Mouse (Mus musculus): Measurements from ENCODE around the gene Gps1.
"Not testable (repeated sequence)": the region's sequence is repeated elsewhere in the genome, so short reads cannot be mapped to it uniquely, and the experiment has no call there.

Gps1 gene

GRCm38 (mm10) chr11:120788460-120788859, 4.4 kb downstream of the Gps1 start:
- DNase-seq: not testable (repeated sequence)

GRCm38 (mm10) chr11:120789355-120789754, 5.3 kb downstream of the Gps1 start:
- no peak for DNase-seq

- no peak for DNase-seq
Measured at GRCm38 (mm10) chr11:120789810-120790209, 5.7 kb downstream of the Gps1 start.

GRCm38 (mm10) chr11:120792652-120793051, 8.6 kb downstream of the Gps1 start:
- no peak for DNase-seq

GRCm38 (mm10) chr11:120795756-120796613, 11.9 kb downstream of the Gps1 start, which contains the start of gene Dus1l:
TSS of gene Dus1l (minus strand) at chr11:120796403.
- DNase-seq: peak; percentile 98 to 99

GRCm38 (mm10) chr11:120796614-120796946, 12.5 kb downstream of the Gps1 start:
- DNase-seq: no peak

GRCm38 (mm10) chr11:120798244-120798643, 14.2 kb downstream of the Gps1 start:
- DNase-seq: no peak

- DNase-seq: no peak
Measured at GRCm38 (mm10) chr11:120799316-120799890, 15.3 kb downstream of the Gps1 start.

- DNase-seq: peak; percentile 95 to 97
Measured at GRCm38 (mm10) chr11:120800061-120800904, 16.2 kb downstream of the Gps1 start.

GRCm38 (mm10) chr11:120804274-120804673, 20.2 kb downstream of the Gps1 start:
- DNase-seq: no peak

GRCm38 (mm10) chr11:120804769-120805168, 20.7 kb downstream of the Gps1 start:
- no peak for DNase-seq

- no peak for DNase-seq
Measured at GRCm38 (mm10) chr11:120805375-120806298, 21.6 kb downstream of the Gps1 start.

- no peak for DNase-seq
Measured at GRCm38 (mm10) chr11:120808010-120808409, 23.9 kb downstream of the Gps1 start.

GRCm38 (mm10) chr11:120812068-120812467, 28.0 kb downstream of the Gps1 start:
- DNase-seq: no peak

GRCm38 (mm10) chr11:120817358-120817757, 33.3 kb downstream of the Gps1 start:
- no peak for DNase-seq

GRCm38 (mm10) chr11:120818251-120818650, 34.2 kb downstream of the Gps1 start:
- DNase-seq: no peak

GRCm38 (mm10) chr11:120819556-120819955, 35.5 kb downstream of the Gps1 start:
- peak; percentile 54 to 65 for DNase-seq

- peak in 1 of 2 experiments; percentile 47 for DNase-seq
Measured at GRCm38 (mm10) chr11:120820546-120820945, 36.5 kb downstream of the Gps1 start.

GRCm38 (mm10) chr11:120821076-120821922, 37.2 kb downstream of the Gps1 start:
- peak in 1 of 2 experiments; percentile 43 for DNase-seq

GRCm38 (mm10) chr11:120822321-120822720, 38.2 kb downstream of the Gps1 start:
- DNase-seq: no peak

Measured in cerebellum, postnatal 10 days (tissue).